Mouse (Mus musculus): ENCODE measurements around the gene Bfsp2.

The Bfsp2 gene

GRCm38 (mm10) chr9:103378686-103379085 is 101.5 kb downstream of the Bfsp2 start:
- no peak for DNase-seq

DNA sequence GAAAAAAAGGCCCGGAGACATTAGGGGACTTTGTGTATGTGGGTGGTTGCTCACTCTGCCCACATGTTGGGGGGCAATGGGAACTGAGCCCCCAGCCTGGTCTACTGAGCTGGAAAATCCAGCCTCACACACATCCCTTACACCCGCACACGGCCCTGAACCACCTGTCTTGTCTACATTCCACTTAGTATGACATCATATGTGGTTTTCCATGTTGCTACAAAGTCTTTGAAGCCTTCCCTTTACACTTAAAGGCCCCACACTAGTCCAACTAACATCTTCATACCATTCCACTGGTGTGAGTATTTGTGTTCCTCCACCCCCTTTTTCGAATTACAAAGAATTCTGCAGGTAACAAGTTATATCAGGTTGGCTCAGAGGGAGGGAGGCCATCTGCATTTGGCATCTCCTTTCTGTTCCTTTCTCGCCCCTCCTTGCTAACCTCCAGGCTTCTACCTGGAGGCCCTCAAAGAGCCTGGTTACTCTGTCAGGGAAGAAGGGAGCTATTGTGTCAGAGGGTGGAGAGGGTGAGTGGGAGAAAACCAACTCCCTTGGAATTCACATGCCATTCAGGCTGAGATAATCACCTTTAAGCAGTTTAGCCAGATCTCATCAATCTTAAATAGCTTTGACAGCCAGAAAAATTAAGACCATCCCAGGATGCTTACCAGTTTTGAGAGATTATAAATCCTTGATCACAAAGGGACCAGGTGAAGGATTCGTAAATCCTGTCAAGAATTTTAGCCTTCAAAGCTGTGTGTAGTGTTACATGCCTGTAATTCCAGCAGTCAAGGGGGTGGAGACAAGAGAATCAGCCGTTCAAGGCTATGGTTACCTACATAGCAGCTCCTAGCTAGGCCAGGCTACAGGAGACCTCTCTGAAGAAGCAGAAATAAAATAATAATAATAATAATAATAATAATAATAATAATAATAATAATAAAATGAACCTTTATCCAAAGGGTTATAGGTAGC is 103.6 kb downstream of the Bfsp2 start:
- DNase-seq: no peak

Measured in cerebellum, adult 9-11 months (tissue).